Mouse (Mus musculus) liver, embryonic 14.5 days (tissue): ENCODE measurements around the gene Gabarapl2. TPM values are rescaled to one million over a fixed set of nuclear protein-coding genes. Genes with fewer than 3 reads are reported as not detected.

ENCODE experiments used
- ATAC-seq: fragments of 200-750 bp; cut with Nextera tagmentation; 2 replicates; pipeline ENCODE4 v1.8.0; 2017; ENCODE audit warnings: moderate number of reproducible peaks, mild to moderate bottlenecking, moderate library complexity; ENCODE audit not compliant: insufficient read depth
- DNase-seq, 3 experiments: peaks; one replicate each; pipeline ENCODE4 v3.0.0-alpha.2; 2012 to 2013; ENCODE audit warnings: low read depth in 3 of 3, low spot score in 3 of 3
- H3K27ac ChIP-seq: fragments of 300-500 bp; sonication (generic); 2 replicates; pipeline ENCODE4 v1.5.1; 2014; ENCODE audit warnings: moderate library complexity, mild to moderate bottlenecking, control low read depth, inconsistent platforms
- H3K27me3 ChIP-seq: fragments of 300-500 bp; sonication (generic); 2 replicates; pipeline ENCODE4 v1.6.1; 2014; ENCODE audit warnings: mild to moderate bottlenecking, low read length, moderate library complexity; ENCODE audit not compliant: control insufficient read depth, insufficient read depth
- H3K36me3 ChIP-seq: fragments of 300-500 bp; sonication (generic); replicated peaks from 2 replicates; pipeline ENCODE4 v1.6.1; 2014; ENCODE audit warnings: low read depth; ENCODE audit not compliant: control insufficient read depth, insufficient read depth
- H3K4me1 ChIP-seq, 2 experiments: fragments of 200-500 bp in 1 of 2; fragments of 300-500 bp in 1 of 2; sonication (generic) in 1 of 2; replicated peaks; 2 replicates each; pipeline ENCODE4 v1.6.1; 2012 to 2014; ENCODE audit warnings: antibody characterized with exemption in 1 of 2, inconsistent platforms in 1 of 2, low read length in 1 of 2; ENCODE audit not compliant: control insufficient read depth in 2 of 2, insufficient read depth in 2 of 2
- H3K4me2 ChIP-seq: fragments of 300-500 bp; sonication (generic); 2 replicates; pipeline ENCODE4 v1.6.1; 2014; ENCODE audit warnings: low read depth, mild to moderate bottlenecking, control low read depth, moderate library complexity
- H3K4me3 ChIP-seq, 2 experiments: fragments of 200-500 bp in 1 of 2; fragments of 300-500 bp in 1 of 2; sonication (generic) in 1 of 2; 2 replicates each; pipeline ENCODE4 v1.5.1; 2012 to 2014; ENCODE audit warnings: low read depth in 2 of 2, low read length in 2 of 2, mild to moderate bottlenecking in 2 of 2, control low read depth in 1 of 2, inconsistent platforms in 1 of 2, moderate library complexity in 1 of 2; ENCODE audit not compliant: insufficient read depth in 1 of 2
- H3K9ac ChIP-seq: fragments of 300-500 bp; sonication (generic); replicated peaks from 2 replicates; pipeline ENCODE4 v1.6.1; 2014; ENCODE audit warnings: mild to moderate bottlenecking, control low read depth, moderate library complexity
- H3K9me3 ChIP-seq: fragments of 300-500 bp; sonication (generic); 2 replicates; pipeline ENCODE4 v1.6.1; 2016; ENCODE audit warnings: low read length, mixed read lengths; ENCODE audit not compliant: control insufficient read depth
- CTCF ChIP-seq: IDR thresholded peaks from 2 replicates; pipeline ENCODE4 v1.5.1; 2016; ENCODE audit warnings: antibody characterized with exemption, low read depth, control low read depth
- EP300 ChIP-seq: IDR thresholded peaks from 2 replicates; pipeline ENCODE4 v1.6.1; 2016; ENCODE audit warnings: antibody characterized with exemption, low read depth
- WGBS: fragments of 180-500 bp; shearing (Covaris S2); extraction: QIAGEN DNeasy Blood & Tissue Kit; methylation state at CpG from one replicate; pipeline ENCODE4 v1.1.7; 2014; ENCODE audit not compliant: insufficient replicate concordance; 5-methylcytosine and 5-hydroxymethylcytosine counted together
- polyA plus RNA-seq, 2 experiments: library from polyadenylated mRNA; depleted of rRNA in 1 of 2; stranded (reverse) in 1 of 2; unstranded in 1 of 2; fragments of >200 nt; fragmentation: Nextera tagmentation in 1 of 2; extraction: Ambion mirVana in 1 of 2; gene quantifications; 2 replicates each; pipeline versions ENCODE4 v1.2.1 to v1.2.3; 2012 to 2014

Gene Gabarapl2
- polyA plus RNA-seq, 2 experiments: 50.5 to 184 TPM

DNA sequence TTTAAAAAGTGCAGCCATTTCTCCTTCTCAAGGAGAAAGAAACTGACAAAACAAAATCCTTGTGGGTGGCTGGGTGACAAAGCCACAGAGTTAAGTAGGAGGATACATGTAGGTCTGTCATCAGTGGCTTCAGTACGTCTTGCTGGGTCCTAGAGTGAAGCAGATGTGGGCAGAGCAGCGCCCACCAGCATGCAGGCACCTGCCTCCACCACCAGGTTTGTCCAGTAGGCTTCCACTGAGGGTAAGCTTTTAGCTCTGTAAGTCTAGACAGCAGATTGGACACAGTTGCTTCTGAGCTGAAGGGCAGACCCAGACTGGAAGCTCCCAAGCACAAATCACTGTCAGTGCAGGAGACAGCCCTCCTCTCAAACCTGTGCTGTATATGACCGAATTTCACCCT is 20.8 kb downstream of the Gabarapl2 start:
- Histone ChIP-seq H3K9ac (no peak overlapping the region), H3K27ac (no peak overlapping the region), H3K4me3 (no peak overlapping the region), H3K4me2 (no peak overlapping the region), H3K27me3 (no peaks in the 10 kb centered on the region), H3K9me3 (no peaks in the 10 kb centered on the region), H3K4me1 (no peaks in the 10 kb centered on the region), H3K36me3 (peaks cover 6% of the 10 kb centered on the region)
- TF ChIP-seq CTCF (peak; percentile 26; the same call in 1 of the 2 replicates), EP300 (no peak)
- 67% methylated on average over 3 of the region's 3 CpGs for WGBS
- DNase-seq (no peak), ATAC-seq (peak; percentile 22; the same call in 1 of the 2 replicates)

- H3K4me2 ChIP-seq: no peak overlapping the region
- no peaks in the 10 kb centered on the region for H3K27me3 ChIP-seq
- H3K4me1 ChIP-seq: peaks cover 0 to 2% of the 10 kb centered on the region in 2 experiments; a peak in 2 of 4 replicates
- H3K9ac ChIP-seq: no peak overlapping the region
- no peaks in the 10 kb centered on the region for H3K9me3 ChIP-seq
- DNase-seq: no peak
- ATAC-seq: no peak
- WGBS: 42% methylated on average over 1 of the region's 1 CpGs
- no peak overlapping the region for H3K4me3 ChIP-seq
- TF ChIP-seq EP300: no peak
- no peak for TF ChIP-seq CTCF
- H3K36me3 ChIP-seq: no peaks in the 10 kb centered on the region
- no peak overlapping the region for H3K27ac ChIP-seq
Measured at GRCm38 (mm10) chr8:111962589-111962988, 22.1 kb downstream of the Gabarapl2 start.

DNA sequence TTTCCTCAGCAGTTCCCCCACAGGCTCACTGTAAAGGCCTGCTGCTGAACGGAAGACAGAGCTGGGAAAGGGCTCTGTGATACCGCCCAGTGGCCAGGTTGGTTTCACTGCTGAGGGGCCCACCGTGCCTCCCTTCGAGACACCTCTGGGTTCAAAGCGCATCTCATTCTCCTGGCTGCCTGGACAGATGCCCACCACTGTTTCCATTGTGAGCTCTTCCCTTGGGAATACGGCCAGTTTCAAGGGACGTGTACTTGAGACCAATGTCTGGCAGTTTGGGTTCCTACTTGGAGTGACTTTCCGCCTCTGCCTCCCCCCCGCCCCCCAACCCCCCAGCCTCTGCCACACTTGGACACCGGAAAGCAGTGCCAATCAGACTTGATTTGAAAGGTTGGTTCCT is 22.6 kb downstream of the Gabarapl2 start:
- 74% methylated on average over 10 of the region's 10 CpGs for WGBS
- Histone ChIP-seq H3K36me3 (no peaks in the 10 kb centered on the region), H3K9me3 (no peaks in the 10 kb centered on the region), H3K4me1 (peaks cover 0 to 4% of the 10 kb centered on the region in 2 experiments; a peak in 2 of 4 replicates), H3K4me2 (no peak overlapping the region), H3K27ac (no peak overlapping the region), H3K27me3 (no peaks in the 10 kb centered on the region), H3K4me3 (no peak overlapping the region), H3K9ac (no peak overlapping the region)
- ATAC-seq (no peak), DNase-seq (no peak)
- no peak for TF ChIP-seq EP300

- WGBS: 79% methylated on average over 4 of the region's 4 CpGs
- H3K4me1 ChIP-seq: peaks cover 0 to 4% of the 10 kb centered on the region in 2 experiments; a peak in 2 of 4 replicates
- H3K27me3 ChIP-seq: no peaks in the 10 kb centered on the region
- DNase-seq: no peak
- H3K4me3 ChIP-seq: no peak overlapping the region
- no peaks in the 10 kb centered on the region for H3K36me3 ChIP-seq
- H3K27ac ChIP-seq: no peak overlapping the region
- no peak for ATAC-seq
- TF ChIP-seq CTCF: no peak
- no peak for TF ChIP-seq EP300
- H3K4me2 ChIP-seq: no peak overlapping the region
- no peaks in the 10 kb centered on the region for H3K9me3 ChIP-seq
- H3K9ac ChIP-seq: no peak overlapping the region
Measured at GRCm38 (mm10) chr8:111963546-111963945, 23.0 kb downstream of the Gabarapl2 start.

DNA sequence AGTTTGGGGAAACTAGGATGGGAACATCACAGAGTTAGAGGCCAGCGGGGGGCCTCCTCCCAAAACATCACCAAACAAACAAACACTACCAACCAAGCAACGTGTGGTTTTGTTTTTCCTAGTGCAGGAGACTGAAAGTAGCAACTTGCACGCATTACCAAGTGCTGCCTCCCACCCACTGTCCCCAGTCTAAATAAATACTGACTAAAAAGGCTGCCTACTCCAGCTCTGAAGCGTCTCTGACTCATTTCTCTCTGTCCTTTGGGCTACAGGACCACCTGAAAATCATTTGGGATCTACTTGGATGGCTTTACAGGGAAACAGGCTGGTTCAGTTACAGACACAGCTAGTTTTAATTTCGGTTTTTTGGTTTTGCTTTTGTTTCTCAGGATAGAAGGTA is 23.8 kb downstream of the Gabarapl2 start:
- DNase-seq (no peak), ATAC-seq (no peak)
- Histone ChIP-seq H3K27ac (no peak overlapping the region), H3K9ac (no peak overlapping the region), H3K27me3 (no peaks in the 10 kb centered on the region), H3K4me1 (peaks cover 0 to 4% of the 10 kb centered on the region in 2 experiments; a peak in 2 of 4 replicates), H3K4me2 (no peak overlapping the region), H3K36me3 (no peaks in the 10 kb centered on the region), H3K9me3 (no peaks in the 10 kb centered on the region), H3K4me3 (no peak overlapping the region)
- WGBS: 56% methylated on average over 5 of the region's 5 CpGs
- TF ChIP-seq CTCF (no peak), EP300 (no peak)
